Mouse (Mus musculus): Measurements from ENCODE around the gene Tulp4. TPM values are rescaled to one million over a fixed set of nuclear protein-coding genes. Genes with fewer than 3 reads are reported as not detected.
A peak's percentile ranks its signal among the peaks of the same experiment; 100 is the strongest.

Gene Tulp4
- total and polyA plus RNA-seq, 2 experiments, result 19.9 to 26.6 TPM

DNA sequence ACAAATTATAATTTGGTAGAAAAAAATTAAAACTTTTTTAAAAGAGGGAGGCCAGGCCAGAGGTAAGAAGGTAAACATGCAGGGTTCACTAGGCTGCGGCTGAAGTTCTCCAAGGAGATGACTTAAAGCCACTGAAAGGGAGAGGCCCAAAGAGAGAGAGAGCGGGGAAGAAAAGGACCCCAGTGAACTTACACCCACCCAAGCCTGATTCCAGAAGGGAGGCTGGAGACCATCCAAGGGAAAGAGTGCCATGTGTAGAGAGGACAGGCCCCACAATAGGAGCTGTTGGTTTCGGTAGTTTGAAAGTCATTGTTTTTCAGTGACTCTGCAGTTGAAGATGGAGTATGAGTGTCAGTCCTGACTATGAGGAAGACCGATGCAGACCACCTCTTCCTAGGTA, 46.7 kb downstream of the Tulp4 start:
- no peak for TF ChIP-seq POLR2A (IDR thresholded peaks at IDR 0.05; ENCODE audit: extremely low read depth, insufficient read depth, low read length)
- no peak for TF ChIP-seq CTCF (IDR thresholded peaks at IDR 0.05; ENCODE audit: low read depth, low read length)

DNA sequence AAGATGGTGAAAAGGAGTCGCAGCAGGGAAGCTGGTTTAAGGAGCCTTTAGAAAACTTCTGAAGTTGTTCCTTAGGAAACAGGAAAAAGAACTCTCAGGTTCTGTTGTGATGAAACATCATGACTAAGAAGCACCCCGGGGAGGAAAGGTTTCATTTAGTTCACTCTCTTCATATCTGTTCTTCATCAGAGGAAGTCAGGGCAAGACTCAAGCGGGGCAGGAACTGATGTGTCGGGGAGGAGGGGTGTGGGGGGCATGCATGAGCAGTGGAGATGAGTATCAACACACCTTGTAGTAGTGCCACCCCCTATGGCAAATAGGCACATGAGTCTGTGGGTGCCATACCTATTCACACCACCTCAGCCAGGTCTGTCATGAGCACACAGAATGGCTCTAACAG, 47.3 kb downstream of the Tulp4 start:
- Histone ChIP-seq H3K79me2 (ENCODE audit: control insufficient read depth, insufficient read depth, low read length) (peaks cover 7% of the 10 kb centered on the region; the same call in 1 of the 2 replicates), H3K27ac (replicated peaks; ENCODE audit: insufficient read depth, low read depth, low read length) (no peak overlapping the region), H3K27me3 (ENCODE audit: control insufficient read depth, insufficient read depth, low read length) (no peaks in the 10 kb centered on the region), H3K4me3 (ENCODE audit: insufficient read depth, low read depth, low read length) (no peak overlapping the region), H3K9ac (ENCODE audit: low read depth, low read length) (no peak overlapping the region), H3K4me1 (ENCODE audit: control insufficient read depth, insufficient read depth, low read length) (no peaks in the 10 kb centered on the region), H3K36me3 (ENCODE audit: control insufficient read depth, insufficient read depth, low read length) (no peaks in the 10 kb centered on the region)
- no peak for DNase-seq (ENCODE audit: extremely low read depth, low read depth, low spot score)
- TF ChIP-seq CTCF (IDR thresholded peaks at IDR 0.05; ENCODE audit: low read depth, low read length) (no peak), POLR2A (IDR thresholded peaks at IDR 0.05; ENCODE audit: extremely low read depth, insufficient read depth, low read length) (no peak)
- 85% methylated on average over 4 of the region's 4 CpGs for WGBS

More for the DNA sequence above, 46.7 kb downstream of the Tulp4 start:
- Histone ChIP-seq H3K4me3 (ENCODE audit: insufficient read depth, low read depth, low read length) (no peak overlapping the region), H3K4me1 (ENCODE audit: control insufficient read depth, insufficient read depth, low read length) (no peaks in the 10 kb centered on the region), H3K36me3 (ENCODE audit: control insufficient read depth, insufficient read depth, low read length) (no peaks in the 10 kb centered on the region), H3K79me2 (ENCODE audit: control insufficient read depth, insufficient read depth, low read length) (peaks cover 7% of the 10 kb centered on the region; the same call in 1 of the 2 replicates), H3K9ac (ENCODE audit: low read depth, low read length) (no peak overlapping the region), H3K27me3 (ENCODE audit: control insufficient read depth, insufficient read depth, low read length) (no peaks in the 10 kb centered on the region), H3K27ac (replicated peaks; ENCODE audit: insufficient read depth, low read depth, low read length) (no peak overlapping the region)
- DNase-seq (ENCODE audit: extremely low read depth, low read depth, low spot score), result no peak
- 97% methylated on average over 4 of the region's 4 CpGs for WGBS

DNA sequence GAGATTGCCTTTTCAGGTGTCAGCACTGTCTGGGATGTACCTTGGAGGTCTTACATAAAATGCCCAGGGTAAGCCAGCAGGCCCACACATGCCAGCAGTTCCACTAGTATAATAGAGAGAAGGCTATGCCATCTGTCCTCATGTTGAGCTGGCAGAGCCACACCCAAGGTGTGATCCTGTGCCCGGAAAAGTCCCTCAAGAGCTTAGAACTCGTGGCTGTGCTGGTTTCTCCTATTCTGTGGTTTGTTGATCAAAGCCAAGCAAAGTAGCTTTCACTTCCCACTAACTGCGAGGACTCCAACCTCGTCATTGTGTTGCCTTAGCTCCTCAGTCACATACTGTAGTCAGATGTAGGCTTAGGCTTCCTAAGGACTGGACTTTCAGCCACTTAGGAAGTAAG, 48.1 kb downstream of the Tulp4 start:
- 87% methylated on average over 4 of the region's 4 CpGs for WGBS
- TF ChIP-seq CTCF (IDR thresholded peaks at IDR 0.05; ENCODE audit: low read depth, low read length) (no peak), POLR2A (IDR thresholded peaks at IDR 0.05; ENCODE audit: extremely low read depth, insufficient read depth, low read length) (no peak)
- no peak for DNase-seq (ENCODE audit: extremely low read depth, low read depth, low spot score)

DNA sequence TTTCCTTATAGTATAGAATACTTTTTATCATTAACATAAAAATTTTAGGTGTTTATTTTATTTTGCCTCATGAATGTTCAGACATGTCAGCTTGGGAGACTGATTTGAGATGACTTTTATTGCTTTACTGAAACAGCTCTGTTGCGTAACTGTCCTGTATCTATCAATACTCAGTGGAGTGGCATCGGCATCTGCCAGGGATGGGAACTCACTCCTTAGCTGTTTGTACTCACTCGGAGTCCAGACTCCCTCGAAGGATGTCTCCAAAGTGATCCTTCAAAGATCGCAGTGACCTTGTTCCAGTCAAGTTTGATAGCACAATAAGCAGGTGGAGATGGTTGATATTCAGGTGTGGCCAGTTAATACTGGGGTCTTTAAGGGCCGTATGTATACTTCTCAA, 54.3 kb downstream of the Tulp4 start:
- TF ChIP-seq CTCF (IDR thresholded peaks at IDR 0.05; ENCODE audit: low read depth, low read length), result no peak
- H3K4me1 ChIP-seq (ENCODE audit: control insufficient read depth, insufficient read depth, low read length), result peaks cover 13% of the 10 kb centered on the region
- WGBS, result 48% methylated on average over 6 of the region's 6 CpGs
- H3K9ac ChIP-seq (ENCODE audit: low read depth, low read length), result no peak overlapping the region
- no peaks in the 10 kb centered on the region for H3K36me3 ChIP-seq (ENCODE audit: control insufficient read depth, insufficient read depth, low read length)
- no peaks in the 10 kb centered on the region for H3K27me3 ChIP-seq (ENCODE audit: control insufficient read depth, insufficient read depth, low read length)
- H3K27ac ChIP-seq (replicated peaks; ENCODE audit: insufficient read depth, low read depth, low read length), result no peak overlapping the region
- peak; percentile 54 for DNase-seq (ENCODE audit: extremely low read depth, low read depth, low spot score)
- H3K4me3 ChIP-seq (ENCODE audit: insufficient read depth, low read depth, low read length), result no peak overlapping the region
- peaks cover 11% of the 10 kb centered on the region; the same call in 1 of the 2 replicates for H3K79me2 ChIP-seq (ENCODE audit: control insufficient read depth, insufficient read depth, low read length)

More for the DNA sequence above, 48.1 kb downstream of the Tulp4 start:
- H3K27me3 ChIP-seq (ENCODE audit: control insufficient read depth, insufficient read depth, low read length), result no peaks in the 10 kb centered on the region
- H3K4me3 ChIP-seq (ENCODE audit: insufficient read depth, low read depth, low read length), result no peak overlapping the region
- H3K4me1 ChIP-seq (ENCODE audit: control insufficient read depth, insufficient read depth, low read length), result no peaks in the 10 kb centered on the region
- H3K27ac ChIP-seq (replicated peaks; ENCODE audit: insufficient read depth, low read depth, low read length), result no peak overlapping the region
- no peaks in the 10 kb centered on the region for H3K36me3 ChIP-seq (ENCODE audit: control insufficient read depth, insufficient read depth, low read length)
- no peak overlapping the region for H3K9ac ChIP-seq (ENCODE audit: low read depth, low read length)
- H3K79me2 ChIP-seq (ENCODE audit: control insufficient read depth, insufficient read depth, low read length), result peaks cover 7% of the 10 kb centered on the region; the same call in 1 of the 2 replicates

DNA sequence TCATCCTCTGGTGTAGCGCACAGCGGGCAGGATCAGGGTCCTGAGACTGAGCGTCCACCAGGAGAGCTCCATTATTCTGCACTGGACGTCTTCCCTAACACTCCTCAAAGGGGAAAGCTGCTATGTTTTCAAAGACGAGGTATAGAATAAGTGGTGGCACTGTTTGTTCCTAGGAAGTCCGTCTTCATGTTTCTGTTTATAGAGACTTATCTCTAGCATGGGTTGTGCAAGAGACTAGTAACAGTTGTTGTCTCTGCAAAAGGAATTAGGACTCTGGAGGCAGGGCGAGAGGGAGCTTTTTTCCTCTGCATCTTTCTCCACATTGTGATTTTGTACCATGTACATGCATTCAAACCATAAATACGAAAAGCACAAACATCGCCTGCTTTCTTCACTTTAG, 55.7 kb downstream of the Tulp4 start:
- DNase-seq (ENCODE audit: extremely low read depth, low read depth, low spot score), result peak; percentile 56
- peaks cover 13% of the 10 kb centered on the region; the same call in 1 of the 2 replicates for H3K79me2 ChIP-seq (ENCODE audit: control insufficient read depth, insufficient read depth, low read length)
- no peaks in the 10 kb centered on the region for H3K36me3 ChIP-seq (ENCODE audit: control insufficient read depth, insufficient read depth, low read length)
- H3K27ac ChIP-seq (replicated peaks; ENCODE audit: insufficient read depth, low read depth, low read length), result 0 out of 2 replicates have a peak overlapping the region, but pooled peaks have one; percentile 54
- H3K4me1 ChIP-seq (ENCODE audit: control insufficient read depth, insufficient read depth, low read length), result peaks cover 13% of the 10 kb centered on the region
- 54% methylated on average over 9 of the region's 9 CpGs for WGBS
- H3K9ac ChIP-seq (ENCODE audit: low read depth, low read length), result no peak overlapping the region
- TF ChIP-seq POLR2A (IDR thresholded peaks at IDR 0.05; ENCODE audit: extremely low read depth, insufficient read depth, low read length), result no peak
- no peak for TF ChIP-seq CTCF (IDR thresholded peaks at IDR 0.05; ENCODE audit: low read depth, low read length)
- no peak overlapping the region for H3K4me3 ChIP-seq (ENCODE audit: insufficient read depth, low read depth, low read length)
- H3K27me3 ChIP-seq (ENCODE audit: control insufficient read depth, insufficient read depth, low read length), result no peaks in the 10 kb centered on the region

DNA sequence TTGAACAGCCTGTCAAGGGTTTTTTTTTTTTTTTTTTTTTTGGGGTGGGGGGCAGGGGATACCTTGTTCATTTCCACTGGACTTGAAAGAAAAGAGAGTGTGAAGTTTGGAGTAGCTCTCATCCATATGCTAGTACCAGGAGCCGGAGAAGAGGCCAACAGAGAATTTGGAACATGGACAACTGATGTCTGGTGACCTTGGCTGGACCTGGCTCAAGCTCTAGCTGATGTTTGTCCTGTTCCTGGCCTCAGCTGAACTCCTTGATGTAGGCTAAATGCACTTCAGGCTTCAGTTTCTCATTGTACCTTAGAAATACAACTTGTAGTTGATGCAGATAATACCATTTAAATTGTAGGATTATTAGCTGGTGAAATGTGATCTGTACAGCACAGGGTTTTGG, 56.5 kb downstream of the Tulp4 start:
- H3K9ac ChIP-seq (ENCODE audit: low read depth, low read length), result no peak overlapping the region
- H3K4me1 ChIP-seq (ENCODE audit: control insufficient read depth, insufficient read depth, low read length), result peaks cover 16% of the 10 kb centered on the region
- DNase-seq (ENCODE audit: extremely low read depth, low read depth, low spot score), result peak; percentile 74
- no peaks in the 10 kb centered on the region for H3K27me3 ChIP-seq (ENCODE audit: control insufficient read depth, insufficient read depth, low read length)
- H3K79me2 ChIP-seq (ENCODE audit: control insufficient read depth, insufficient read depth, low read length), result peaks cover 13% of the 10 kb centered on the region; the same call in 1 of the 2 replicates
- H3K4me3 ChIP-seq (ENCODE audit: insufficient read depth, low read depth, low read length), result no peak overlapping the region
- no peaks in the 10 kb centered on the region for H3K36me3 ChIP-seq (ENCODE audit: control insufficient read depth, insufficient read depth, low read length)
- no peak overlapping the region for H3K27ac ChIP-seq (replicated peaks; ENCODE audit: insufficient read depth, low read depth, low read length)
- WGBS, result 18% methylated on average over 1 of the region's 1 CpGs
- TF ChIP-seq POLR2A (IDR thresholded peaks at IDR 0.05; ENCODE audit: extremely low read depth, insufficient read depth, low read length) (no peak), CTCF (IDR thresholded peaks at IDR 0.05; ENCODE audit: low read depth, low read length) (no peak)

All from liver, adult 2 months (tissue).